Mouse (Mus musculus): Measurements from ENCODE around the gene Tent4a. TPM values are rescaled to one million over a fixed set of nuclear protein-coding genes. Genes with fewer than 3 reads are reported as not detected.

Gene Tent4a
- polyA plus RNA-seq, 1 experiment, result 7.8 TPM

- TF ChIP-seq CTCF (IDR thresholded peaks at IDR 0.05; ENCODE audit: extremely low read depth, insufficient read depth, insufficient read length, insufficient replicate concordance) (no peak), POLR2A (IDR thresholded peaks at IDR 0.05; ENCODE audit: low read depth, low read length) (no peak)
- DNase-seq (ENCODE audit: low read depth in 1 of 2, low spot score in 2 of 2), result no peak
- Histone ChIP-seq H3K4me1 (ENCODE audit: control insufficient read depth, insufficient read depth, insufficient read length) (peaks cover 13% of the 10 kb centered on the region), H3K36me3 (ENCODE audit: control insufficient read depth, insufficient read depth, low read length) (no peaks in the 10 kb centered on the region), H3K27me3 (ENCODE audit: control insufficient read depth, insufficient read depth, low read length) (no peaks in the 10 kb centered on the region), H3K4me3 (ENCODE audit: extremely low read depth, insufficient read depth, insufficient read length) (no peak overlapping the region), H3K27ac (ENCODE audit: insufficient read depth, low read length) (no peak overlapping the region)
- 62% methylated on average over 6 of the region's 6 CpGs for WGBS
Measured at GRCm38 (mm10) chr13:69531431-69531830, 3.0 kb downstream of the Tent4a start.

- peaks cover 13% of the 10 kb centered on the region for H3K4me1 ChIP-seq (ENCODE audit: control insufficient read depth, insufficient read depth, insufficient read length)
- 97% methylated on average over 6 of the region's 6 CpGs for WGBS
Measured at GRCm38 (mm10) chr13:69530951-69531350, 3.5 kb downstream of the Tent4a start.

GRCm38 (mm10) chr13:69530156-69530555 lies 4.3 kb downstream of the Tent4a start:
- Histone ChIP-seq H3K36me3 (ENCODE audit: control insufficient read depth, insufficient read depth, low read length) (no peaks in the 10 kb centered on the region), H3K4me3 (ENCODE audit: extremely low read depth, insufficient read depth, insufficient read length) (no peak overlapping the region), H3K27ac (ENCODE audit: insufficient read depth, low read length) (no peak overlapping the region), H3K27me3 (ENCODE audit: control insufficient read depth, insufficient read depth, low read length) (no peaks in the 10 kb centered on the region), H3K4me1 (ENCODE audit: control insufficient read depth, insufficient read depth, insufficient read length) (peaks cover 13% of the 10 kb centered on the region)
- TF ChIP-seq POLR2A (IDR thresholded peaks at IDR 0.05; ENCODE audit: low read depth, low read length) (no peak), CTCF (IDR thresholded peaks at IDR 0.05; ENCODE audit: extremely low read depth, insufficient read depth, insufficient read length, insufficient replicate concordance) (no peak)
- WGBS, result 86% methylated on average over 3 of the region's 3 CpGs
- no peak for DNase-seq (ENCODE audit: low read depth in 1 of 2, low spot score in 2 of 2)

More at GRCm38 (mm10) chr13:69530951-69531350, 3.5 kb downstream of the Tent4a start:
- no peak for TF ChIP-seq CTCF (IDR thresholded peaks at IDR 0.05; ENCODE audit: extremely low read depth, insufficient read depth, insufficient read length, insufficient replicate concordance)
- TF ChIP-seq POLR2A (IDR thresholded peaks at IDR 0.05; ENCODE audit: low read depth, low read length), result no peak
- Histone ChIP-seq H3K36me3 (ENCODE audit: control insufficient read depth, insufficient read depth, low read length) (no peaks in the 10 kb centered on the region), H3K27me3 (ENCODE audit: control insufficient read depth, insufficient read depth, low read length) (no peaks in the 10 kb centered on the region), H3K27ac (ENCODE audit: insufficient read depth, low read length) (no peak overlapping the region), H3K4me3 (ENCODE audit: extremely low read depth, insufficient read depth, insufficient read length) (no peak overlapping the region)
- DNase-seq (ENCODE audit: low read depth in 1 of 2, low spot score in 2 of 2), result no peak

- no peaks in the 10 kb centered on the region for H3K27me3 ChIP-seq (ENCODE audit: control insufficient read depth, insufficient read depth, low read length)
- no peak for DNase-seq (ENCODE audit: low read depth in 1 of 2, low spot score in 2 of 2)
- 93% methylated on average over 7 of the region's 7 CpGs for WGBS
- H3K4me1 ChIP-seq (ENCODE audit: control insufficient read depth, insufficient read depth, insufficient read length), result peaks cover 12% of the 10 kb centered on the region
- H3K4me3 ChIP-seq (ENCODE audit: extremely low read depth, insufficient read depth, insufficient read length), result no peak overlapping the region
- TF ChIP-seq CTCF (IDR thresholded peaks at IDR 0.05; ENCODE audit: extremely low read depth, insufficient read depth, insufficient read length, insufficient replicate concordance), result no peak
- no peak for TF ChIP-seq POLR2A (IDR thresholded peaks at IDR 0.05; ENCODE audit: low read depth, low read length)
- H3K36me3 ChIP-seq (ENCODE audit: control insufficient read depth, insufficient read depth, low read length), result no peaks in the 10 kb centered on the region
- no peak overlapping the region for H3K27ac ChIP-seq (ENCODE audit: insufficient read depth, low read length)
Measured at GRCm38 (mm10) chr13:69528531-69528930, 5.9 kb downstream of the Tent4a start.

GRCm38 (mm10) chr13:69525867-69526266 lies 8.6 kb downstream of the Tent4a start:
- no peak for TF ChIP-seq POLR2A (IDR thresholded peaks at IDR 0.05; ENCODE audit: low read depth, low read length)
- TF ChIP-seq CTCF (IDR thresholded peaks at IDR 0.05; ENCODE audit: extremely low read depth, insufficient read depth, insufficient read length, insufficient replicate concordance), result no peak
- no peaks in the 10 kb centered on the region for H3K27me3 ChIP-seq (ENCODE audit: control insufficient read depth, insufficient read depth, low read length)
- peaks cover 9% of the 10 kb centered on the region for H3K4me1 ChIP-seq (ENCODE audit: control insufficient read depth, insufficient read depth, insufficient read length)
- H3K4me3 ChIP-seq (ENCODE audit: extremely low read depth, insufficient read depth, insufficient read length), result no peak overlapping the region
- no peak for DNase-seq (ENCODE audit: low read depth in 1 of 2, low spot score in 2 of 2)
- H3K27ac ChIP-seq (ENCODE audit: insufficient read depth, low read length), result no peak overlapping the region
- H3K36me3 ChIP-seq (ENCODE audit: control insufficient read depth, insufficient read depth, low read length), result no peaks in the 10 kb centered on the region
- WGBS, result 81% methylated on average over 4 of the region's 4 CpGs

- H3K36me3 ChIP-seq (ENCODE audit: control insufficient read depth, insufficient read depth, low read length), result no peaks in the 10 kb centered on the region
- no peak overlapping the region for H3K27ac ChIP-seq (ENCODE audit: insufficient read depth, low read length)
- no peak for DNase-seq (ENCODE audit: low read depth in 1 of 2, low spot score in 2 of 2)
- no peaks in the 10 kb centered on the region for H3K27me3 ChIP-seq (ENCODE audit: control insufficient read depth, insufficient read depth, low read length)
- H3K4me3 ChIP-seq (ENCODE audit: extremely low read depth, insufficient read depth, insufficient read length), result no peak overlapping the region
- peaks cover 9% of the 10 kb centered on the region for H3K4me1 ChIP-seq (ENCODE audit: control insufficient read depth, insufficient read depth, insufficient read length)
- WGBS, result 92% methylated on average over 2 of the region's 2 CpGs
- TF ChIP-seq CTCF (IDR thresholded peaks at IDR 0.05; ENCODE audit: extremely low read depth, insufficient read depth, insufficient read length, insufficient replicate concordance) (no peak), POLR2A (IDR thresholded peaks at IDR 0.05; ENCODE audit: low read depth, low read length) (no peak)
Measured at GRCm38 (mm10) chr13:69524158-69524530, 10.3 kb downstream of the Tent4a start.

- DNase-seq (ENCODE audit: low read depth in 1 of 2, low spot score in 2 of 2), result no peak
- TF ChIP-seq POLR2A (IDR thresholded peaks at IDR 0.05; ENCODE audit: low read depth, low read length) (no peak), CTCF (IDR thresholded peaks at IDR 0.05; ENCODE audit: extremely low read depth, insufficient read depth, insufficient read length, insufficient replicate concordance) (no peak)
- Histone ChIP-seq H3K4me1 (ENCODE audit: control insufficient read depth, insufficient read depth, insufficient read length) (peaks cover 9% of the 10 kb centered on the region), H3K27me3 (ENCODE audit: control insufficient read depth, insufficient read depth, low read length) (no peaks in the 10 kb centered on the region), H3K36me3 (ENCODE audit: control insufficient read depth, insufficient read depth, low read length) (no peaks in the 10 kb centered on the region), H3K27ac (ENCODE audit: insufficient read depth, low read length) (no peak overlapping the region), H3K4me3 (ENCODE audit: extremely low read depth, insufficient read depth, insufficient read length) (no peak overlapping the region)
- WGBS, result 85% methylated on average over 14 of the region's 14 CpGs
Measured at GRCm38 (mm10) chr13:69523444-69524157, 10.8 kb downstream of the Tent4a start.
